Mouse (Mus musculus) intestine, embryonic 16.5 days (tissue): ENCODE measurements around the gene Ada. TPM values are rescaled to one million over a fixed set of nuclear protein-coding genes. Genes with fewer than 3 reads are reported as not detected.

ENCODE experiments used
- ATAC-seq: fragments of 200-750 bp; cut with Nextera tagmentation; 2 replicates; pipeline ENCODE4 v1.8.0; 2017; ENCODE audit warnings: moderate TSS enrichment, moderate library complexity
- H3K27ac ChIP-seq: fragments of 300-500 bp; sonication (generic); 2 replicates; pipeline ENCODE4 v1.5.1; 2014; ENCODE audit warnings: mild to moderate bottlenecking, low read length
- H3K27me3 ChIP-seq: fragments of 300-500 bp; sonication (generic); replicated peaks from 2 replicates; pipeline ENCODE4 v1.6.1; 2014; ENCODE audit warnings: low read length, control low read depth, mixed read lengths; ENCODE audit not compliant: control insufficient read depth, insufficient read depth
- H3K36me3 ChIP-seq: fragments of 300-500 bp; sonication (generic); 2 replicates; pipeline ENCODE4 v1.6.1; 2014; ENCODE audit warnings: low read length, control low read depth; ENCODE audit not compliant: control insufficient read depth, insufficient read depth
- H3K4me1 ChIP-seq: fragments of 300-500 bp; sonication (generic); 2 replicates; pipeline ENCODE4 v1.6.1; 2014; ENCODE audit warnings: low read length, control low read depth, mixed read lengths; ENCODE audit not compliant: control insufficient read depth, insufficient read depth
- H3K4me2 ChIP-seq: fragments of 300-500 bp; sonication (generic); 2 replicates; pipeline ENCODE4 v1.6.1; 2014; ENCODE audit warnings: low read depth, low read length, control low read depth
- H3K4me3 ChIP-seq: fragments of 300-500 bp; sonication (generic); 2 replicates; pipeline ENCODE4 v1.5.1; 2014; ENCODE audit warnings: mild to moderate bottlenecking, low read length
- H3K9ac ChIP-seq: fragments of 300-500 bp; sonication (generic); 2 replicates; pipeline ENCODE4 v1.6.1; 2014; ENCODE audit warnings: low read depth, low read length
- H3K9me3 ChIP-seq: fragments of 300-500 bp; sonication (generic); 2 replicates; pipeline ENCODE4 v1.6.1; 2016; ENCODE audit warnings: low read length, control low read depth; ENCODE audit not compliant: control insufficient read depth
- WGBS: fragments of 180-500 bp; shearing (Covaris S2); extraction: QIAGEN DNeasy Blood & Tissue Kit; methylation state at CpG from one replicate; pipeline ENCODE4 v1.1.7; 2014; 5-methylcytosine and 5-hydroxymethylcytosine counted together
- polyA plus RNA-seq: library from polyadenylated mRNA; unstranded; fragments of >200 nt; fragmentation: Nextera tagmentation; extraction: Ambion mirVana; gene quantifications from 2 replicates; pipeline ENCODE4 v1.2.1, GENCODE M21; 2015

The Ada gene
- polyA plus RNA-seq, 1 experiment from 2014 or later: 7.4 TPM

DNA sequence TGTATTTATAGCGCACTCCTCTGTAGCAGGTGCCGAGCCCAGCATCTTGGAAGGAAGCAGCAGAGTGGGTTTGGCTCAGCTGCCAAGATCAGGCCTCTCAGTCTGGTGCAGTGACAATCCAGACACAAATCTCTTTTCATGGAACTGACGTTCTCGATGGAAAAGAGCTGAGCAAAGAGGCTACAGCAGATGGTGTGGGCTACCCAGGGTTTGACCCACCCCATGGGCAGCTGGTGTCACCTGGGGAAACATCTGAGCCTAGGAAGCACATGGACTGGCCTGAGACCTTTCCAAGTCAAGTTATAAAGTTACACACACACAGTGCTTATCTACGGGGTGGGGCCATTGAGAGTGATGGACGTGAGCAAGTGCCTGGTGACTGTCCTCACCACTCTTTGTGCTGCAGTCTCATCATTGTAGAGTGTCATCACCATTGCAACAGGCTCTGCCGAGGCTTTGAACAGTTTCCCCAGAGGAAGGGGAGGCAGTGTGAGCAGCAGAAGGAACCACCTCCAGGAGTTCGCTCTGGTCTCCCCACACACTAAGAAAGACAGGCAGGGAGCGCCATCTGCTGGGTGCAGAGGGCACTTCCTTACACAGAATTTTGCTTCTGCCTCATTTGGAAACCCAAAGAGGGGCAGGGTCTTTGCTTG is 31.0 kb downstream of the Ada start:
- peak; percentile 70 for ATAC-seq
- Histone ChIP-seq H3K4me3 (no peak overlapping the region), H3K9me3 (no peaks in the 10 kb centered on the region), H3K4me2 (peak overlapping the region; percentile 23; the same call in 1 of the 2 replicates), H3K36me3 (no peaks in the 10 kb centered on the region), H3K9ac (no peak overlapping the region), H3K27ac (peak overlapping the region; percentile 31; the same call in 1 of the 2 replicates), H3K4me1 (peaks cover 22% of the 10 kb centered on the region), H3K27me3 (no peaks in the 10 kb centered on the region)
- 30% methylated on average over 9 of the region's 9 CpGs for WGBS

DNA sequence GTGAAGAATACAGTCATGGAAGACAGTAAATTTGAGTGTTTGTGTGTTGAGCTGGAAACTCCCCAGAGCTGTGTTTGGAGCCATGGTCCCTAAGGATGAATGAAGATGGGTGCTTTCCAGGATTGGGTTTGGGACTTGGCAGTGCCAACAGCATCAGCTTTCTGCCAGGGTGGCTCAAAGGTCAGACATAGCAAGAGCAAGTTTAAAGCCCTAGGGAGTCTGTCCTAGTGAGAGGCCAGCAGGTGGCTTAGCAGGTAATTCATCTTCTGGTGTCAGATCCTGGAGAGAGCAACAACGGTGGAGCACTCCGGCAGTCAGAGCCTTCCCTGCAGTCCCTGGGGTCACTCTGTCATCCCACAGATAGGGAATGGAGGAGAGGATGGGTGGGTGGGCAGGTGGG is 31.5 kb downstream of the Ada start:
- H3K9me3 ChIP-seq: no peaks in the 10 kb centered on the region
- no peak overlapping the region for H3K4me2 ChIP-seq
- peaks cover 22% of the 10 kb centered on the region for H3K4me1 ChIP-seq
- H3K9ac ChIP-seq: no peak overlapping the region
- peak; percentile 14 for ATAC-seq
- 27% methylated on average over 2 of the region's 2 CpGs for WGBS
- no peaks in the 10 kb centered on the region for H3K27me3 ChIP-seq
- no peak overlapping the region for H3K4me3 ChIP-seq
- no peaks in the 10 kb centered on the region for H3K36me3 ChIP-seq
- peak overlapping the region; percentile 31; the same call in 1 of the 2 replicates for H3K27ac ChIP-seq

DNA sequence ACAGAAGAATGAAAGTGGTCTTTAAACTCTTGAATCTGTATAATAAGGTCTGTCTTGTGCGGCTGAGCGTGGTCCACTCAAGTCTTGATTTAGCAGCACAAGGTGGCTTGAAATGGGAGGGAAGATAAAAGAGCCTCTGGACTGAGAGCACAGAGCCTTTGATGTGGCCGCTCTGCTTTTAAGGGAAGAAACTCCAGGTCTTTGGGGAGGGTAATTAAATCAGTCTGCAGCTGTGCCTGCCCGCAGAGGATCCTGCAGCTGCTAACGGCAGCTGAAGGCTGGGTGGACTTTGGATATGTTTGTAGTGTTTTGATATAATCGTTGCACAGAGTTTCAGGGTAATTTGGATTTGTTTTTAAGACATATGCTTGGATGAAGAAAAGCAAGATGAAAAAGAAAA is 33.2 kb downstream of the Ada start:
- H3K4me2 ChIP-seq: no peak overlapping the region
- H3K9me3 ChIP-seq: no peaks in the 10 kb centered on the region
- peak; percentile 32 for ATAC-seq
- peak overlapping the region; percentile 53 for H3K27ac ChIP-seq
- no peaks in the 10 kb centered on the region for H3K36me3 ChIP-seq
- no peak overlapping the region for H3K4me3 ChIP-seq
- H3K27me3 ChIP-seq: no peaks in the 10 kb centered on the region
- H3K9ac ChIP-seq: no peak overlapping the region
- 19% methylated on average over 6 of the region's 6 CpGs for WGBS
- H3K4me1 ChIP-seq: peaks cover 27% of the 10 kb centered on the region

DNA sequence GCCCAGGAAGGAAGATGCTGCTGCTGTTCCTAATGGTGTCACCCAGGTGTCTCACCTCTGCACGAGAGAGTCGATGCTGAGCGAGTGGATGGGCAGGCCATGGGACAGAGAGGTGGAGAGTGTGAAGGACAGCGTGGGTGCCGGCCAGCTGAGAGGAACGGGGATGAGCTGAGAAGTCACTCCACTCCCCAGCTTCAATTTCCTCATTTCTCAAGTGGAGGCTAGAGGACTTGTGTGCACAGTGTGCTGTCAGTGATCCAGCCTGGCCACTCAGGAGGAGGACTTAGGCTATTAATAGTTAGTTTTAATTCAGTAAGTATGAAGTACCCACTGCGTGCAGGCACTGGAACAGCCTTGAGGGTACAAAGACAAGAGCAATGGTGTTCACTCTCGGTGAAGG is 33.6 kb downstream of the Ada start:
- no peaks in the 10 kb centered on the region for H3K36me3 ChIP-seq
- 0 out of 2 replicates have a peak, but pooled peaks have one; percentile 9 for ATAC-seq
- H3K9me3 ChIP-seq: no peaks in the 10 kb centered on the region
- no peak overlapping the region for H3K4me3 ChIP-seq
- 50% methylated on average over 8 of the region's 8 CpGs for WGBS
- H3K27ac ChIP-seq: peak overlapping the region; percentile 53
- H3K4me2 ChIP-seq: no peak overlapping the region
- H3K9ac ChIP-seq: no peak overlapping the region
- H3K4me1 ChIP-seq: peaks cover 27% of the 10 kb centered on the region
- H3K27me3 ChIP-seq: no peaks in the 10 kb centered on the region

DNA sequence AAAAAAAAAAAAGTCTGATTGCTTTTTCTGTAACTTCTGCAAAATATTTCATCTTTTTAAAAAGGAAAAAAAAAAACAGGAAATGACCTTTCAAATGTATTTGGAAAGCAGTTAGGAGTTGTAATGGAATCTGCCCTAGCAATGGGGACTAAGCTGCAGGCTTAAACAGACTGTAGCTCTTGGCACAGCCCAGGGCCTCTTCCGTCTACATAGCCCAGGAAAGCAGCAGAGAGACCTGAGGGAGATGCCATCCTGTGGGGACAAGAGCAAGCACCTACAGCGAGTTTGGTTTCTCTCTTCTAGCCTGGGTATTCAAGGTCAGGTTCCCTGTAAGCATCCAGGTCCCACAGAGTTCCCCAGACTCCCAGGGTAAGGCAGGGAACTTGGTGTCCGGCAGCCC is 36.7 kb downstream of the Ada start:
- Histone ChIP-seq H3K4me2 (no peak overlapping the region), H3K36me3 (no peaks in the 10 kb centered on the region), H3K4me1 (peaks cover 17% of the 10 kb centered on the region), H3K4me3 (no peak overlapping the region), H3K9ac (no peak overlapping the region), H3K27me3 (no peaks in the 10 kb centered on the region), H3K27ac (no peak overlapping the region), H3K9me3 (no peaks in the 10 kb centered on the region)
- WGBS: 76% methylated on average over 3 of the region's 3 CpGs
- no peak for ATAC-seq

DNA sequence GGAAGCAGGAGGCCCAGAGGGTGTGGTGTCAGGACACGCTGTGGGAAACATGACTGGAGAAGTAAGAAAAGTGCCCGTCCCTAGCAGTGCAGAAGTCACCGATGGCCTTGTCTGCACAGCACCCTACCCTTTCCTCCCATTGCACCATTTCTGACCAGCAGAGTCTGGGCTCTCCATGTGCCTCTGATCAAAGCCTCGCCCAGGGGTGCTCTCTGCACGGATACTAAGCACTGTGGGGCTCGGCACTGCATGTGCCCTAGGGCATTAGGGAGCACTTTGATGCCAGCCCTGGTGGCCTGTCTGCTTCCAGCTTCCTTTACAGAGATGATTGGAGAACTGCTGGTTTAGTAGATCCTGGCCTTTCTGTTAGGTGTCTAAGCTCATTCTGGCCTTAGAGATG is 37.2 kb downstream of the Ada start:
- no peak overlapping the region for H3K9ac ChIP-seq
- H3K4me3 ChIP-seq: no peak overlapping the region
- no peaks in the 10 kb centered on the region for H3K9me3 ChIP-seq
- no peak for ATAC-seq
- no peak overlapping the region for H3K4me2 ChIP-seq
- H3K4me1 ChIP-seq: peaks cover 17% of the 10 kb centered on the region
- no peak overlapping the region for H3K27ac ChIP-seq
- no peaks in the 10 kb centered on the region for H3K27me3 ChIP-seq
- no peaks in the 10 kb centered on the region for H3K36me3 ChIP-seq
- WGBS: 72% methylated on average over 6 of the region's 6 CpGs

DNA sequence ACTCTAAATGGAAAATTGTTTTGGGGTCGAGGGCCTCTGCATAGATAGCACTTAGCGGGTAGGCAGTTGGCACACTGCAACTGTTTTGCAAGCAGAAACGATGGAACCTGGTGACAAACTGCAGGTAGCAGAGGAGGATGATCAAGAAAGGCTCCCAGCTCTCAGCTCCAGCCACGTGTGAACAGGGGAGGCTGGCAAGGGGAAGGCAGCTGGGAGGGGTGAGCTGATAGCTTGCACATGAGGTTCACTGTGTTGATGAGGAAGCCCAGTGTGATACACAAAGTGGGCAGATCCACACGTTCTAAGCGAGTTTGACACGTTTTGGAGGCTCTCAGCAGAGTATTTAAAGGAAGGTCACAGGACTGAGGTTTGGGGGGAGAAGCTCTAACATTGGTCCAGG is 37.6 kb downstream of the Ada start:
- no peaks in the 10 kb centered on the region for H3K36me3 ChIP-seq
- no peaks in the 10 kb centered on the region for H3K9me3 ChIP-seq
- no peak overlapping the region for H3K27ac ChIP-seq
- H3K4me2 ChIP-seq: no peak overlapping the region
- no peaks in the 10 kb centered on the region for H3K27me3 ChIP-seq
- H3K9ac ChIP-seq: no peak overlapping the region
- WGBS: 66% methylated on average over 7 of the region's 7 CpGs
- no peak for ATAC-seq
- H3K4me3 ChIP-seq: no peak overlapping the region
- H3K4me1 ChIP-seq: peaks cover 17% of the 10 kb centered on the region

DNA sequence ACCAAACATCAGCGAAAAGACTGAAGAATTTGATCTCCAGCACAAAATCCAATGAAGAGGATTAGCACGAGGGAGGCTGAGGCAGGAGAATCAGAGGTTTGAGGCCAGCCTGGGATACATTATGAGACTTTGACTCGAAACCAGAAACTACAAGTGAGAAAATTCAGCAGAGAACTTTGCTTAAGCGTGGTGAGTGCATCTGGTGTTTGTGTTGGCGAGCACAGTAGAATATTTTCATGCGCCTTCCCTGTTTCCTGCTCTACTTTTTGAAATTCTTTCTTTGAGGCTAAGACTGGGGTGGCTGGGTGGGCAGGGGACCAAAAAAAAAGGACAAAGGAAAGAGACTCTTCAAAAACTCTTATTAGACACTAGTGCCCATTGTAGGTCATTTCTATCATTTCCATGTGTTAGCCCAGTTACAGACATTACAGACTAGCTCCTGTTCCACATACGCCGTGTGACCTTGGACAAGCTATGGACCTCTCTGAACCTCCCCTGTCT is 38.6 kb downstream of the Ada start:
- WGBS: 88% methylated on average over 8 of the region's 8 CpGs

DNA sequence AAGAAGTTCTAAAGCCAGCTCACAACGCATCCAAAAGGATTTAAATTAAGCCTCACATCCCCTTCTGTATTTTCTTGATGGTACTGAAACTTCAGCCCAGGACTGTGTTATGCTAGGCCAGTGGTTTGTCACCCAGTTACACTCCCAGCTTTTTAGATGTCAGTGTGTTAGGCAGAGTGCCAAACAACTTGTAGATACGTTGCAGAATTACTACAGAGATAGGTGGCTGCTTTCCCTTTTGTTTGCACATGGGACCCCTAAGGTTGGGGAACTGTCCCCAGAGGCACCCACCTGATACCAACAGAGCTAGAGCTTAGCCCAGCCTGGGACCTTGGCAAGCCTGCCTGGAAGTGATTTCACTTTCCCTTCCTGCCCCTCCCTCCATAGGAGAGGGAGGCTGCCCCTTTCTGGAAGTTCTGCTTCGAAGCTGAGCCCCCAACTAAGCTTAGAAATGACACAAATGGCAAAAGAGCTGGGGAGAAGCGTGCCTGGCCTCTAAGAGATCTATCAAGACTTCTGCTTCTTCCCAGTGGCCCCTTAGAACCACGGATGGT is 39.4 kb downstream of the Ada start:
- Histone ChIP-seq H3K27me3 (no peaks in the 10 kb centered on the region), H3K4me2 (no peak overlapping the region), H3K9ac (no peak overlapping the region), H3K9me3 (no peaks in the 10 kb centered on the region), H3K27ac (no peak overlapping the region), H3K4me1 (peaks cover 5% of the 10 kb centered on the region; the same call in 1 of the 2 replicates), H3K36me3 (no peaks in the 10 kb centered on the region; the same call in 1 of the 2 replicates), H3K4me3 (no peak overlapping the region)
- no peak for ATAC-seq
- WGBS: 69% methylated on average over 5 of the region's 5 CpGs

More for the DNA sequence above, 38.6 kb downstream of the Ada start:
- Histone ChIP-seq H3K9me3 (no peaks in the 10 kb centered on the region), H3K27ac (no peak overlapping the region), H3K4me3 (no peak overlapping the region), H3K27me3 (no peaks in the 10 kb centered on the region), H3K36me3 (no peaks in the 10 kb centered on the region; the same call in 1 of the 2 replicates), H3K4me2 (no peak overlapping the region), H3K4me1 (peaks cover 8% of the 10 kb centered on the region), H3K9ac (no peak overlapping the region)
- no peak for ATAC-seq
